Mouse (Mus musculus) left cerebral cortex, adult 11 months (tissue): ENCODE measurements around the gene Msantd4.
A peak's percentile ranks its signal among the peaks of the same experiment; 100 is the strongest.
"Not testable (repeated sequence)": the region's sequence is repeated elsewhere in the genome, so short reads cannot be mapped to it uniquely, and the experiment has no call there.

Experiments used
- DNase-seq: peaks from one replicate; pipeline ENCODE4 v3.0.0; 2022; ENCODE audit warnings: low spot score

The Msantd4 gene

DNA sequence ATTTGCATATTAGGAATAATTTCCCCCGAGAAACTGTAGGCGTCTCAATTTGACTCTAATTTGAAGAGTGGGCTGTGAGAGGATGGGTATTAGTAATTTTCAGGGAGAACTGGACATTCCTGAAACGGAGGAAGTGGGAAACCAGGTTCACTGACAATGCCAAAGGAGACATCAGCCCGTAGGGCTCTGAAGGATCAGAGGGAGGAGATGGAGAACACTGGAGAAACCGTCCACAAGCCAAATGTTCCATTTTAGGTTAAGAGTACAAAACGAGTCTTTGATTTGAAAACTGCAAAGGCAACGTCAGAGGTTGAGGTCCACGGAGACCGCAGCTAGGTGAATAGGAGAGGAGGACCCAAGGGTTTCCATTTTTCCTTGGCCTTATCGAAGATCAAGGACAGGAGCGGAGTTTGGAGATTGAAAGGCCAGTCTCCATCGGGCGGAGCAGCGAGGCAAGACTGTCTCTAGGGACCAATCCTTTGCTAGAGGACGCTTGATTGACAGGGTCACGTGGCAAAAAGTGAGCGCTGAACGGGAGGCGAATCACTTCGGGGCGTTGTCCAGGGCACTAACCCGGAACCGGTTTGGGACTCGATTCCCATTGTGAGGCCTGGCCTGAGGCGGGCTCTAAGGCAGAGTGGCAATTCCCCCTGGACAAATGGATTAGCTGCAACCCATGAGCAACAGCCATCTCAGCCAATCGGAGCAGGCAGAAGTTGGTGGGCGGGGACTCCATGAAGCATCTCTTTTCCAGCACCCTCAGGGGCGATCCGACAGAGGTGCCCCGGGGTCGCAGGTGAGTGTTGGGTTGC lies at the start of gene Msantd4:
Gene Msantd4 (plus strand): TSS at position 735 of the 812 bp plus-strand sequence.
- peak; percentile 99 for DNase-seq

- DNase-seq, result no peak
Observed at GRCm38 (mm10) chr9:4353163-4353562, 23.2 kb upstream of the Msantd4 start.

DNA sequence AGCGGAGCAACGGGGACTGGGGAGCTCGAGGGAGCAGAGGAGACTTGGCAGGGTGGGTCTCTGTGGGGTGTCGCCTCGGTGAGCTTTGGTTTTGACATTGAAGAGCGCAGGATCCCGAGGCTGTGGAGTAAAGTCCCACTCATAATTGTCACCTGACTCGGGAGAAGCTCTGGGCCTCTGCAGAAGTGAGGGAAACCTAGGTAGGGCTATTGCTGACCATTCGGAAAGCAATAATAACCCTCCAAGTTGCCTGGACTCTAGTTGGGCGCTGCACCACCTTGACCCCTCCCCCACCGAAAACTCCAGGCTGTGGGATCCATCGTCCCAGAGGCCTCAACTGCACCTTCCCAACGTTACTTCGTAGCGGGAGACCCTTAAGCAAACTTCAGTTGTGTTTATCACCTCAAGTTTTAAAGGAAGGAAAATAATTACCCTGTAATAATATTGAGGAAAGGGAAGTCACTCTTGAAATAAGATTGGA lies 318 bp downstream of the Msantd4 start:
- no peak for DNase-seq

DNA sequence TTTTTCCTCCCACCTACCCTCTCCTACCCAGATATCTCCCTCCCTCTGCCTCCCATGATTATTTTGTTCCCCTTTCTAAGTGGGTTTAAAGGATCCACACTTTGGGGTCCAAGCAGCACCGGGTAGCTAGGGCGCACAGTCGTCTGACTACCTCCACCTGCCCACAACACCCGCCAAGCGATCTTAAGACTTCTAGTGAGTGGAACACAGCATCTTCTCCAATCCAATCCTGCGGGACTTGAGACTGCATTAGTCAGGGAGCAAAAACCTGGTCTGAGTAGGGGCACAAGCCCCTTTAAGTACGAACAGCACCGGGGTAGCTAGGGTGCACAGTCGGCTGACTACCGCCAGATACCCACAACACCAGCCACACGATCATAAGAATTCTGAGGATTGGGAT lies 24.4 kb downstream of the Msantd4 start:
- not testable (repeated sequence) for DNase-seq
